Mouse (Mus musculus) spleen, adult 12 weeks (tissue): Measurements from ENCODE around the gene Fam50a.
"Not testable (repeated sequence)": the region's sequence is repeated elsewhere in the genome, so short reads cannot be mapped to it uniquely, and the experiment has no call there.

Source experiments
- DNase-seq: peaks from one replicate; pipeline ENCODE4 v3.0.0; 2022; ENCODE audit warnings: low spot score

Fam50a gene

GRCm38 (mm10) chrX:74330166-74330930, 17.5 kb downstream of the Fam50a start:
- no peak for DNase-seq

- no peak for DNase-seq
These were observed 40.0 kb downstream of the Fam50a start for GRCm38 (mm10) chrX:74352645-74353466.

GRCm38 (mm10) chrX:74353467-74353770, 40.6 kb downstream of the Fam50a start, which contains the start of gene Lage3:
Lage3 (minus strand) TSS chrX:74353618.
- DNase-seq, result peak; percentile 42

- not testable (repeated sequence) for DNase-seq
These were observed 44.2 kb downstream of the Fam50a start for GRCm38 (mm10) chrX:74357069-74357468.

GRCm38 (mm10) chrX:74359171-74359570, 46.3 kb downstream of the Fam50a start:
- DNase-seq, result no peak

- DNase-seq, result no peak
These were observed 54.7 kb downstream of the Fam50a start for GRCm38 (mm10) chrX:74367512-74367911.

GRCm38 (mm10) chrX:74368209-74368909, 55.5 kb downstream of the Fam50a start:
- peak; percentile 59 for DNase-seq
